Mouse (Mus musculus) lung, embryonic 14.5 days (tissue): ENCODE results near the gene Iqce. TPM values are rescaled to one million over a fixed set of nuclear protein-coding genes. Genes with fewer than 3 reads are reported as not detected.
A peak's percentile ranks its signal among the peaks of the same experiment; 100 is the strongest.

Source experiments
- ATAC-seq: fragments of 200-750 bp; cut with Nextera tagmentation; 2 replicates; pipeline ENCODE4 v1.8.0; 2017; ENCODE audit warnings: mild to moderate bottlenecking, moderate TSS enrichment, moderate library complexity; ENCODE audit not compliant: insufficient read depth
- DNase-seq: peaks from one replicate; pipeline ENCODE4 v3.0.0-alpha.2; 2015
- H3K27ac ChIP-seq: fragments of 300-500 bp; sonication (generic); 2 replicates; pipeline ENCODE4 v1.5.1; 2014; ENCODE audit warnings: low read depth, mild to moderate bottlenecking, moderate library complexity
- H3K27me3 ChIP-seq: fragments of 300-500 bp; sonication (generic); 2 replicates; pipeline ENCODE4 v1.6.1; 2014; ENCODE audit warnings: low read length, control low read depth; ENCODE audit not compliant: insufficient read depth
- H3K36me3 ChIP-seq: fragments of 300-500 bp; sonication (generic); 2 replicates; pipeline ENCODE4 v1.6.1; 2014; ENCODE audit warnings: control low read depth; ENCODE audit not compliant: insufficient read depth
- H3K4me1 ChIP-seq: fragments of 300-500 bp; sonication (generic); 2 replicates; pipeline ENCODE4 v1.6.1; 2014; ENCODE audit warnings: antibody characterized with exemption, control low read depth; ENCODE audit not compliant: insufficient read depth
- H3K4me2 ChIP-seq: fragments of 300-500 bp; sonication (generic); 2 replicates; pipeline ENCODE4 v1.6.1; 2014; ENCODE audit warnings: mild to moderate bottlenecking
- H3K4me3 ChIP-seq: fragments of 300-500 bp; sonication (generic); 2 replicates; pipeline ENCODE4 v1.5.1; 2014; ENCODE audit warnings: low read depth, low read length
- H3K9ac ChIP-seq: fragments of 300-500 bp; sonication (generic); 2 replicates; pipeline ENCODE4 v1.6.1; 2014
- H3K9me3 ChIP-seq: fragments of 300-500 bp; sonication (generic); 2 replicates; pipeline ENCODE4 v1.6.1; 2016; ENCODE audit warnings: low read depth, low read length, control low read depth
- CTCF ChIP-seq: IDR thresholded peaks from 2 replicates; pipeline ENCODE4 v1.5.1; 2016; ENCODE audit warnings: antibody characterized with exemption, low read depth
- WGBS: fragments of 180-500 bp; shearing (Covaris S2); extraction: QIAGEN DNeasy Blood & Tissue Kit; methylation state at CpG from one replicate; pipeline ENCODE4 v1.1.7; 2014; 5-methylcytosine and 5-hydroxymethylcytosine counted together
- polyA plus RNA-seq: library from polyadenylated mRNA; unstranded; fragments of >200 nt; fragmentation: Nextera tagmentation; extraction: Ambion mirVana; gene quantifications from 2 replicates; pipeline ENCODE4 v1.2.1, GENCODE M21; 2014

Iqce gene
- polyA plus RNA-seq, 1 experiment from 2014 or later = 25.5 TPM

DNA sequence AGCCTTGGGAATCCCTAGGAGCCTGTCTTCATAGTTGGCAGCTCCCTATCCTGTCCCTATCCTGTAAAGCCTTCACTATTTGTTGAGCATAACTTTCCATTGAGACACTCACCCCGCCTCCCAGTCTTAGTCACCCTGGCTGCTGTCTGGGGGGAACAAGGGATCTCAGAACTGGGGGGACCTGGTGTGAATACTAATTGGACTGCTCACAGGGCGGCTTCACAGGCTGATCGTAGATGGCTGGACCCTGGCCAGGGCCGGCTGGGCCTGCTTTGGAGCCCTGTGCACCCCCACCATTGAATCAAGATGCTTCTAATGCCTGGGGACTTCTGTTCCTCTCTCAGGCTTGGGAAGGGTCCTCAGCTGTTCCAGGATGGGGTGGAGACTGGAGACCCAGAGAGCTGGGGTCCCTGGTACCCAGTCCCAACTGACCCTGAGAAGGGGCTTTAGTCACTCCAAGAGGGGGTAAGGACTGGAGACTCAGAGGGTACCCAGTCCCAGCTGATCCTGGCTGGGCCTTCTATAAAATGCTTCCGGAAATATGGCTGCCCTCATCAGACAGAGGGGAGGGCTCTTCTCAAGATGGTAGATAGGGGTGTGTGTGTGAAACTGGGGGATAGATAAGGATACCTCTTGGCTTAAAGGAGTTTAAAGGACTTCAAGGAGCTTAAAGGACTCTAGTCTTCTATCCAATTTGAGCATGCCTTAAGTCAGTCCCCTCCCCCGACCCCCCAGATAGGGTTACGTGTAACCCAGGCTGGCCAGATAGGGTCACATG is 24.1 kb upstream of the Iqce start:
- Histone ChIP-seq H3K4me3 (no peak overlapping the region), H3K27ac (no peak overlapping the region), H3K4me1 (no peaks in the 10 kb centered on the region), H3K27me3 (no peaks in the 10 kb centered on the region), H3K4me2 (no peak overlapping the region), H3K9me3 (no peaks in the 10 kb centered on the region), H3K36me3 (no peaks in the 10 kb centered on the region), H3K9ac (no peak overlapping the region)
- WGBS = 75% methylated on average over 7 of the region's 7 CpGs
- ATAC-seq = no peak
- DNase-seq = no peak
- no peak for TF ChIP-seq CTCF

DNA sequence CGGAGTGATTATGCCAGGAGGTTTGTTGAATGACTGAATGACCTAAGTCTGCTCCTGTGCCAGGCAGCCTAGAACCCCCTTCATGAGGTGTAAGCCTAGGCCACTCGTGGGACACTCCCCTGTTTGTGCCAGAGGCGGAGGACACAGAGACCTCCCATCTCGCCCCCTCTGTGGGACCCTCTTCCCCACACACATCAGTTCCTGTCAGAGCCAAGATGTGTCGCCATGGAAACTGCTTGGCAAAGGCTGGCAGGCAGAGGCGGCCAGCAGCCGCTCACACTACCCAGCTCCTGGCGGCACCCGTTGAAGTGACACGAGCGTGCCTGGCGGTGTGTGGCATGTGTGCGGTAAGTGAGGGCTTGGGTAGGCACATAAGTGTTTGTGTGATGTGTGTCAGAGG is 21.6 kb upstream of the Iqce start, which contains the start of gene Amz1:
Amz1 (plus strand) TSS at position 306 of the 400 bp plus-strand sequence.
- Histone ChIP-seq H3K36me3 (peaks cover 8% of the 10 kb centered on the region), H3K4me2 (no peak within 1 kb of the TSS), H3K9ac (no peak within 1 kb of the TSS), H3K27ac (no peak within 1 kb of the TSS), H3K27me3 (no peaks in the 10 kb centered on the region), H3K9me3 (no peaks in the 10 kb centered on the region), H3K4me3 (no peak within 1 kb of the TSS), H3K4me1 (no peaks in the 10 kb centered on the region)
- WGBS = 70% methylated on average over 13 of the region's 13 CpGs
- DNase-seq (no peak), ATAC-seq (0 out of 2 replicates have a peak, but pooled peaks have one; percentile 5)
- no peak for TF ChIP-seq CTCF

DNA sequence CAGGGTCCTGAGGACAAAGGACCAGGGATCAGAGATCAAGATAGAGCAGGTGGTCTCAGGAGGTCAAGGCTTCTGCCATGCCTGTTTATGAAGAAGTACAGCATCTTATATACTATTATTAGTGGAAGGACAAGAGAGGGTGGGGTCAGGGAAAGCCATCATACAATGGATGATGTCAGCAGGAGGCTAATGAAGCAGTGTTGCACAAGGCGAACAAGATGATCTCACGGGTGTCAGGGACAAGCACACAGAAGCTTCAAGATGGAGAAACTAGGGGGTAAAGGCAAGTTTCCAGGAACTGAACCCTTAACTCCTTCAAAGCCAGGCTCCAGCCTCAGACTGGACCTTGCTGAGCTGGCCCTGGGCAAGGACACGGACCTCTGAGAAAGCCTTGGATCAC is 19.9 kb upstream of the Iqce start:
- H3K27ac ChIP-seq = no peak overlapping the region
- H3K4me2 ChIP-seq = no peak overlapping the region
- no peak for TF ChIP-seq CTCF
- H3K9me3 ChIP-seq = no peaks in the 10 kb centered on the region
- 72% methylated on average over 3 of the region's 3 CpGs for WGBS
- no peak for DNase-seq
- H3K27me3 ChIP-seq = no peaks in the 10 kb centered on the region
- no peaks in the 10 kb centered on the region for H3K4me1 ChIP-seq
- H3K36me3 ChIP-seq = peaks cover 25% of the 10 kb centered on the region
- ATAC-seq = no peak
- no peak overlapping the region for H3K9ac ChIP-seq
- H3K4me3 ChIP-seq = no peak overlapping the region

DNA sequence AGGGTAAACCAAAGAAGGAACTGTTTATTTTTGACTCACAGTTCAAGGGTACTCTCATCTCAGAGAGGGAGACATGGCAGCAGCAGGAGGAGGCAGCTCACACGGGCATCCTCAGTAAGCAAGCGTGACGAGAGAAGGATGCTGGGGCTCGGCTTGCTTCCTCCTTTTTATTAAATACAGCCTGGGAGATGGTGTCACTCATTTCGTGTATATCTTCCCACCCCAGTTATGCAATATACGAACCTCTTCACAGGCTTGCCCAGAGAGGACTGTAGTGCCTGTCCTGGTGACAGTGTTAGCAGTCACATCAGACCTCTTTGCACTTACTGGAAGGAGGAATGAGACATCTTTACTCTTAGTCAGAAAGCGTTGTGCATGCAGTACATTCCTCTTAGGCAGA is 18.6 kb upstream of the Iqce start:
- no peak for ATAC-seq
- peaks cover 39% of the 10 kb centered on the region for H3K36me3 ChIP-seq
- no peak overlapping the region for H3K4me2 ChIP-seq
- H3K9ac ChIP-seq = no peak overlapping the region
- no peaks in the 10 kb centered on the region for H3K4me1 ChIP-seq
- DNase-seq = no peak
- no peaks in the 10 kb centered on the region for H3K9me3 ChIP-seq
- no peak for TF ChIP-seq CTCF
- H3K27me3 ChIP-seq = no peaks in the 10 kb centered on the region
- no peak overlapping the region for H3K27ac ChIP-seq
- WGBS = 69% methylated on average over 7 of the region's 7 CpGs
- H3K4me3 ChIP-seq = no peak overlapping the region

DNA sequence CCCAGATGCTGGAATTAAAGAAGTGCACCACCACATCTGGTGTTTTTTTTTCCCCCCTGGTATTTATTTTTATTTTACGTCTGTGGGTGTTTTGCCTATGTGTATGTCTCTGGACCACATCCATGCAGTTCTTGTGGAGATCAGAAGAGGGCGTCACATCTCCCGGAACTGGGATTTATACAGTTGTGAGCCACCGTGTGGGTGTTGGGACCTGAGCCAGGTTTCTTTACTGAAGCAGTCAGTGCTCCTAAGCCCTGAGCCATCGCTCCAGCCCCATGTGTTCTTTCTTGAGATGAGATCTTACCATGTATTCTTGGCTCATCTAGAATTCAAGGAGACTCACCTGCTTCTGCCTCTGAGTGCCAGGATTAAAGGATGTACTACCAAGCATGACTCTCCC is 8.9 kb upstream of the Iqce start:
- no peak overlapping the region for H3K4me2 ChIP-seq
- ATAC-seq = no peak
- H3K36me3 ChIP-seq = peaks cover 64% of the 10 kb centered on the region
- TF ChIP-seq CTCF = no peak
- 74% methylated on average over 5 of the region's 5 CpGs for WGBS
- no peak overlapping the region for H3K4me3 ChIP-seq
- H3K9ac ChIP-seq = no peak overlapping the region
- H3K9me3 ChIP-seq = no peaks in the 10 kb centered on the region
- H3K27ac ChIP-seq = no peak overlapping the region
- H3K27me3 ChIP-seq = no peaks in the 10 kb centered on the region
- no peaks in the 10 kb centered on the region for H3K4me1 ChIP-seq
- DNase-seq = no peak

DNA sequence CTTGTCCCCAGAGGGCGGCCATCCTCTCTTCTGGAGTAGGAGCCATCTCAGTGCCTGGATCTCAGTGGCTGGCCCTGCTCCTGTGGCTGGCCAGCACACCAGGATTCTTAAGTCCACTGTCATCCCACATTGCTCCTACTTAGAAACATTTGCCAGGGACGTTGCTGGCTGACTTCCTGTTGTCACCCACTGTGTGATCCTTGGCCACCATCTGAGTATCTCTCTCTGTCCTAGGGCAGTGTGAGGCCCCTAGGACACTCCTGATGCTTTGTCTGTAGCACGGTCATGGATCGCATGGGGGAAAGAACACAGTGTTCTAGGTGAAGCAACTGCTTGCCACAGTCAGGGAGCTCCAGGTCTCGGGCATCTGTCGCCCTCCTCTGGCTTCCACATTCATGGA is 8.1 kb upstream of the Iqce start:
- no peak overlapping the region for H3K9ac ChIP-seq
- no peaks in the 10 kb centered on the region for H3K9me3 ChIP-seq
- WGBS = 86% methylated on average over 6 of the region's 6 CpGs
- no peak overlapping the region for H3K27ac ChIP-seq
- DNase-seq (no peak), ATAC-seq (no peak)
- H3K36me3 ChIP-seq = peaks cover 56% of the 10 kb centered on the region
- no peak overlapping the region for H3K4me3 ChIP-seq
- no peaks in the 10 kb centered on the region for H3K4me1 ChIP-seq
- no peak for TF ChIP-seq CTCF
- H3K27me3 ChIP-seq = no peaks in the 10 kb centered on the region
- H3K4me2 ChIP-seq = no peak overlapping the region

DNA sequence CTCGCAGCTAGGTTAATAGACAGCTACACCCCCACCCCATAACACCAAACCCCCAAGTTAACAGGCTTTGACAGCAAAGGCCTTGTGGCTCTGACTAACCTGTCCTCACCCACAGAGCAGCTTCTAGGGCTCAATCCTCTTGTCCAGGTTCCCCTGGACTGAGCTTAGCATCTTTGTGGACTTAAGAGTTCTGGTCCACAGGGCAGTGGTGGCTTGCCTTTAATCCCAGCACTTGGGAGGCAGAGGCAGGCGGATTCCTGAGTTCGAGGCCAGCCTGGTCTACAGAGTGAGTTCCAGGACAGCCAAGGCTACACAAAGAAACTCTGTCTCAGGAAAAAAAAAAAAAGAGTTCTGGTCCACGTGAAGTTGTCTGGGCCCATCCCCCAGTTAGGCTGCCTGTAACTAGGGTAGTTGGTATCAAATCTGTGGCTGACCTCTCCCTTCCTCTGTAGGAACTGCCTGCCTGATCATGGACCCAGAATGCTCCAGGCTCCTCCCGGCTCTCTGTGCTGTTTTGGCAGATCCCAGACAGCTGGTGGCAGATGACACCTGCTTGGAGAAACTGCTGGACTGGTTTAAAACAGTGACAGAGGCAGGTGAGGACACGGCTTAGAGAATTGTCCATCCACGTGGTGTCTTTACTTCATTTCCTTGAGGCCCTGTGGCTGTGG is 3.5 kb upstream of the Iqce start:
- peak overlapping the region; percentile 81 for H3K27ac ChIP-seq
- peaks cover 8% of the 10 kb centered on the region; the same call in 1 of the 2 replicates for H3K4me1 ChIP-seq
- ATAC-seq (no peak), DNase-seq (no peak)
- peak overlapping the region; percentile 62 for H3K4me3 ChIP-seq
- no peaks in the 10 kb centered on the region for H3K9me3 ChIP-seq
- H3K9ac ChIP-seq = peak overlapping the region; percentile 74
- H3K27me3 ChIP-seq = no peaks in the 10 kb centered on the region
- H3K4me2 ChIP-seq = peak overlapping the region; percentile 75
- 54% methylated on average over 7 of the region's 7 CpGs for WGBS
- no peak for TF ChIP-seq CTCF
- peaks cover 10% of the 10 kb centered on the region for H3K36me3 ChIP-seq
